In genomic region chr1:132139416-132139864, GRCm38 (mm10) we compare ENCODE assay signal across 8 mouse cellular contexts. TPM values are rescaled to one million over a fixed set of nuclear protein-coding genes. Genes with fewer than 3 reads are reported as not detected.
DNase-seq lines count a peak whose midpoint lies in the region; ATAC-seq and TF ChIP-seq lines count a peak whose summit lies in the region.

Gene Cdk18 (minus strand): TSS chr1:132139684.

- 0 out of 2 replicates have a peak, but pooled peaks have one; percentile 2 for ATAC-seq in forebrain, embryonic 12.5 days (ENCODE audit: low FRiP score)
- peak; percentile 92 for ATAC-seq in lung, postnatal 0 days

- WGBS in bone marrow, adult 2 months, result under 1% methylated on average over 30 of the region's 30 CpGs
- WGBS in forebrain, embryonic 12.5 days, result under 1% methylated on average over 30 of the region's 30 CpGs
- 1% methylated on average over 26 of the region's 30 CpGs for WGBS in lung, postnatal 0 days

- peak; percentile 82 for DNase-seq in Muller cell, postnatal 12 days (ENCODE audit: inconsistent ontology term)
- peak; percentile 77 for DNase-seq in heart, postnatal 4 days
- DNase-seq in layer of hippocampus, adult 8-10 months (ENCODE audit: low spot score in 2 of 2), result no peak
- DNase-seq in lung, postnatal 0 days (ENCODE audit: low spot score), result peak; percentile 95
- peak; percentile 51 for DNase-seq in retina, postnatal 1 day
- DNase-seq in spleen, postnatal 14 days (ENCODE audit: low spot score in 2 of 2), result no peak

- peak within 1 kb of the TSS; percentile 47 for H3K4me3 ChIP-seq in bone marrow, adult 2 months (replicated peaks; ENCODE audit: control insufficient read depth, low read depth, low read length)
- peak within 1 kb of the TSS; percentile 53 for H3K4me3 ChIP-seq in forebrain, embryonic 12.5 days (replicated peaks)
- H3K4me3 ChIP-seq in lung, postnatal 0 days (ENCODE audit: low read depth, low read length), result peak within 1 kb of the TSS; percentile 61

- TF ChIP-seq POLR2A in bone marrow, adult 2 months (IDR thresholded peaks at IDR 0.05; ENCODE audit: borderline replicate concordance, control insufficient read depth, low read depth, low read length), result no peak

- TF ChIP-seq EP300 in lung, postnatal 0 days (IDR thresholded peaks at IDR 0.05), result no peak

- peaks cover 52% of the 10 kb centered on the region for H3K27me3 ChIP-seq in forebrain, embryonic 12.5 days
- no peaks in the 10 kb centered on the region for H3K27me3 ChIP-seq in lung, postnatal 0 days (replicated peaks; ENCODE audit: insufficient read depth, low read length)

- H3K36me3 ChIP-seq in forebrain, embryonic 12.5 days (replicated peaks), result no peaks in the 10 kb centered on the region
- no peaks in the 10 kb centered on the region for H3K36me3 ChIP-seq in lung, postnatal 0 days (ENCODE audit: insufficient read depth, low read length)

- TF ChIP-seq CTCF in bone marrow, adult 2 months (IDR thresholded peaks at IDR 0.05; ENCODE audit: control insufficient read depth, insufficient read depth, low read length), result no peak
- TF ChIP-seq CTCF in lung, postnatal 0 days (IDR thresholded peaks at IDR 0.05), result no peak

- H3K4me2 ChIP-seq in forebrain, embryonic 12.5 days, result peak within 1 kb of the TSS; percentile 97
- peak within 1 kb of the TSS; percentile 97 for H3K4me2 ChIP-seq in lung, postnatal 0 days (replicated peaks; ENCODE audit: low read depth, low read length)

- H3K27ac ChIP-seq in bone marrow, adult 2 months (ENCODE audit: control insufficient read depth, insufficient read depth, low read depth, low read length, poor library complexity), result no peak within 1 kb of the TSS
- H3K27ac ChIP-seq in forebrain, embryonic 12.5 days, result no peak within 1 kb of the TSS
- H3K27ac ChIP-seq in lung, postnatal 0 days (ENCODE audit: low read length), result peak within 1 kb of the TSS; percentile 77

- no peaks in the 10 kb centered on the region; the same call in none of the 2 replicates for H3K4me1 ChIP-seq in bone marrow, adult 2 months (ENCODE audit: control insufficient read depth, insufficient read depth, low read length)
- H3K4me1 ChIP-seq in forebrain, embryonic 12.5 days, result peaks cover 27% of the 10 kb centered on the region
- H3K4me1 ChIP-seq in lung, postnatal 0 days (ENCODE audit: insufficient read depth, low read depth, low read length), result peaks cover 19% of the 10 kb centered on the region; the same call in 1 of the 2 replicates

- H3K9ac ChIP-seq in forebrain, embryonic 12.5 days, result peak within 1 kb of the TSS; percentile 63
- H3K9ac ChIP-seq in lung, postnatal 0 days (replicated peaks; ENCODE audit: low read depth), result peak within 1 kb of the TSS; percentile 76

- H3K9me3 ChIP-seq in forebrain, embryonic 12.5 days, result no peaks in the 10 kb centered on the region
- H3K9me3 ChIP-seq in lung, postnatal 0 days (ENCODE audit: low read length), result no peaks in the 10 kb centered on the region

RNA-seq across cellular contexts. Expression of gene Cdk18, which starts in this region (rescaled TPM):
- polyA plus RNA-seq in bone marrow, adult 2 months (2011; ENCODE audit: insufficient read depth, insufficient read length, low replicate concordance, missing spikeins), result 1.3 and 3.8 TPM in 2 replicates
- polyA plus RNA-seq in forebrain, embryonic 12.5 days (2016; fragmentation: Nextera tagmentation; extraction: Ambion mirVana), result 0.56 and 1.0 TPM in 2 replicates
- total RNA-seq in heart, postnatal 4 days (2021), result 1 to 10 TPM; 7.2 to 8.5 TPM
- total RNA-seq in layer of hippocampus, adult 8-10 months (2022), result 10 to 100 TPM; 25.8 to 30.9 (median 27.6) TPM
- polyA plus RNA-seq in lung, postnatal 0 days (2015; fragmentation: Nextera tagmentation; extraction: Ambion mirVana), result 6.5 and 6.9 TPM in 2 replicates

Comparison
In these comparisons a context has a peak if more than half of its experiments do, and no peak if none do; other contexts are left out.
1. DNase-seq: peak in Muller cell, postnatal 12 days (single experiment), heart, postnatal 4 days (single experiment), lung, postnatal 0 days (single experiment) and retina, postnatal 1 day (single experiment); none in layer of hippocampus, adult 8-10 months (0 of 2) and spleen, postnatal 14 days (0 of 2).
2. Peak in every context shown above with its lines, with median percentiles within 50 percentile points of each other: H3K4me3 ChIP-seq.